Mouse (Mus musculus): ENCODE data around the gene Pam16.

Gene Pam16

DNA sequence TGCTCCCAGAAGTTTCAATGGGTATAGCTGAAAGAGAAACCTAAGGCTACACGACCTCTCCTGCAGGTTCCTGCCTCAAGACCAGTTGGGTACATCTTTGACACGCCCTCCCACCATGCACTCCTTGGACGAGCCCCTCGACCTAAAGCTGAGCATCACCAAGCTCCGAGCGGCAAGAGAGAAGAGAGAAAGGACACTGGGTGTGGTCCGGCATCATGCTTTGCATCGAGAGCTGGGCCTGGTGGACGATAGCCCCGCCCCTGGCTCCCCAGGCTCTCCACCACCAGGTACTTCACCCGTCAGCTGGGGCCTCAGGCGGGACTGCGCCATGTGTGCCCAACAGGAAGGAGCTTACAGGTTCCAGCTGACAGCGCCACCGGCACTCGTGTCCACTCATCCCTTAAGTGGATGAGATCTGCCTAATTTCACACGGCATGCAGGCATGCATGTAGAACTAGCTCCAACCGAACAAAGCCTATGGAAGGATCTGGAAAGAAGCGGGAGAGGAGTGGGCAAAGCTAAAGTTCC, 16.2 kb downstream of the Pam16 start:
- no peak for DNase-seq (ENCODE audit: low read depth)

GRCm38 (mm10) chr16:4607818-4608531, 16.8 kb downstream of the Pam16 start:
- no peak for DNase-seq (ENCODE audit: low read depth)

GRCm38 (mm10) chr16:4606431-4607084, 18.2 kb downstream of the Pam16 start:
- no peak for DNase-seq (ENCODE audit: low read depth)

DNA sequence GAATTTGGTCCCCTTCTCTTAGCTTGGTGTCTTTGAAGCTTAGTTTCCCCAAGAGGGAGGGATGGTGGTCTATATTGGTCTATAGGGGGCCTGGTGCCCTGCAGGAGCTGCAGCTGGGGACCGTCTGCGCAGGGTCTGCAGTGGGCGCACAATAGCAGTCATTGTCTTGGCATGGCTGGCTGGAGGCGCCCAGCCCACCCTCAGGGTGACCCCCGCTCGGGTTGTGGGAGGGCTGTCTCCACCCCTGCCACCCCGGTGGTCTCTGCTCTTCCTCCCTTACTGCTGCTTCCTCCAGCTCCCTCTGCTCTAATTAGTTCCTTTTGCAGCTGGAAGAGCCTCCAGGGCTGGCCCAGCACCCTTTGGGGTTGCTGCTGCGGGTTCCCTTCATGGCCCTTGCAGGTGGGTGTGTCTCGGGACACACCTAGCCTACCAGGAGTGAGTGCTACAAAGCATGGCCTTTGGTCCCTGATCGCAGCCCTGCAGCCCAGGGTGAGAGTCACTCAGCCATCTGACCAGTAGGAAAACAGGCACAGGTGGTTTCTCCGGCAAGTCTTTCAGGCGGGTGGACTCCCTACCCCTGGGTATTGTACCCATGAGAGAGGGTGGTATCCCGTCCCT, 19.2 kb downstream of the Pam16 start:
- DNase-seq (ENCODE audit: low read depth), result no peak

DNA sequence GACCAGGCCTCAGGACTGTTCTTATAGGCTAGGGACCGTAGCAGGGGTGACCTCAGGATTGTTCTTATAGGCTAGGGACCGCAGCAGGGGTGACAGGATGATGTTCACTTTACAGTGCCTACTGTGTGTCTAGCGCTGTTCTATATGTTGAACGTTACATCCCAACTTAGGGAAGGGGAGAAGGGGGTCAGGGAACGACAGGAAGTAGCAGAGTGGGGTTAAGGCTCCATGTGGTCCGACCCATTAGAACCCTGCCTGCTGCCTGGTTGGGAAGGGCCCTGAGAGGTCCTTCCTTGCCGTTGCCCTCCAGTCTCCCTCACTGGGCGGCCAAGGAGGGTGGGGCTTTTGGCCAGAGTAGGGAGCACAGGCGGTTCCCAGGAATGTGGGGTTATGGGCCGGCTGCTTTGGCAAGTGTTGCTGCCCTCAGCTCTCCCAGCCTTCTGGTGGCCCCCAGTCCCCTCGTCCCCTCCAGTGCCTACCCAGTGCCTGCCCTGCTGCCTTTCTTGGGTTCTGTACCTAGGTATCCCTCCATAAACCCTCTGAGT, 20.4 kb downstream of the Pam16 start:
- no peak for DNase-seq (ENCODE audit: low read depth)

DNA sequence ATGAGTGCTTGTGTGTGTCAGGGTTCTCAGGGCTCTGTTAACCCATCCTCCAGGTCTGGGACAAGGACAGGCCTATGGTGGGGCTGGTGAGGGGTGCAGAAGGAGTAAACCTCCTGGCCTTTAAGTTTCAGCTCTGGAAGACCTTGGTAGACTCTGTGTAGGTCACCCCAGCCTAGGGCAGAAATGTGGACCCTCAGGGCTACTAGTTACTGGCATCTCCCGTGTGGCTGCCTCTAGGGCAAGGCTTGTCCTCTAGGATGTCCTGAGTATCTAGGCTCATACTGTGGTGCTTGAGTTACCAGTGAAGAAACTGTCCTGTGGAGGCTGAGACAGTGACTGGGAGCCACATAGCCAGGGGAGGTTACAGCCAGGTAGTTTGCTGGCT, 21.3 kb downstream of the Pam16 start:
- DNase-seq (ENCODE audit: low read depth), result no peak

DNA sequence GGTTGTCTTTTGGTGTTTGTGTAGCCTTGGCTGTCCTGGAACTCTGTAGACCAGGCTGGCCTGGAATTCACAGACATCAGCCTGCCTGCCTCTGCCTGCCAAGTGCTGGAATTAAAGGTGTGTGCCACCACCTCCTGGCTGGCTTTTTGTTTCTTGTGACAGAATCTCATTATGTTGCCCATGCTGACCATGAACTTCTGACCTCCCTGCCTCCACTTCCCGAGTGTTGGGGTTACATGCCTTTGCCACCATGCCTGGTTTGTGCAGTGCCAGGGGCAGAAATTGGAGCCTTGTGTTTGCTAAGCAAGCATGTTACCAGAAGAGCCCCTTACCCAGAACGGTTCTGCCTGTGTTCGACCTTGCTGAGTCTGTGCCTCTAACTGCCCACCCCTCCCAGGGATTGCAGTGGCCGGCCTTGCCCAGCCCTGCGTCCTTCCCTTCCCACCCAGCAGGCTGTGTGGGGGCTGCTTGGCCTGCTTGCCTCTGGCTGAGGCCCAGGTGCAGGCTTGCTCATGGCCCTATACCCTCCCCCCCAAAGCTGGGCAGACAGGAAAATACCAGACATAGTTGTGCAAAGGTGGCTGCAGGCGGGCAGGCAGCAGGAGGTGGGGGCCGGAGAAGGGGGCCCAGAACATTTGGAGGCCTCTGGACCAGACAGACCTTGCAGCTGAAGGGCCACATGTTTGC, 21.9 kb downstream of the Pam16 start:
- DNase-seq (ENCODE audit: low read depth), result no peak

DNA sequence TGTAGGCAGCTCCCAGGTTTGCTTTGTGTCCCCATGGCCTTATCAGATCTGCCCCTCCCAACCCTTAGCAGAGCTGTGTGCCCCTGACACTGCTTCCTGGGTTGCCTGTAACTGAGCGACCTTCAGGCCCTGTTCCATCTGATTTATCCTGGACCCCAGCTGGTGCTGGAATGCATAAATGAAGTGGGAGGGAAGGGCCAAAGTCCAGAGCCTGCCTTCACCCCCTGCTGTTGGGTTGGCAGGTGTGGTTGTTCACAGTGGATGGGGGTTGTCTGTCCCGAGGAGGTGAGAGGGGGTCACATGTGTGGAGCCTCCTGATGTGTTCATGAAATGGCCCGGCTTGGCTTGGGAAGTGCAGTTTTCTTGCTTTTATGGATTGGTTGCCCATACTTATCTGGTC, 22.6 kb downstream of the Pam16 start:
- no peak for DNase-seq (ENCODE audit: low read depth)

- DNase-seq (ENCODE audit: low read depth), result no peak
Measured at GRCm38 (mm10) chr16:4600701-4601310, 24.0 kb downstream of the Pam16 start.

DNA sequence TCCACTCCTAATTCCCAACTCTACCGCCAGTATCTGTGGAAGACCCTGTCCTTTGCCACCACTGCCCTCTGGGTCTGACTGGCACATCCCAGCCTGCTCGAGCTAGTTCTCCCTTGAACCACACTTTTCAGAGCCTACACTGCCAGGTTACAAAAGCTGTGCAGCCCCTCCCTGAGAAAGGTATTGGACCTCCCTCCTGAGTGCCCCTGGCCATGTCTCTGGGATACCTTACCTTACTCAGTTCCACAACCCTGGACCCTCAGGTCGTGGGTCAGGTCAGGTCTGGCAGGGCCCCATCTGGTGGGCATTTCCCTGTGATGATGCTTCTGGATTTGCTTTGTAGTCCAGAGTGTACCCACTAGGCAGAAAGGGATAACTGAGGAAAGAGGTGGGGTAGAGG, 25.2 kb downstream of the Pam16 start:
- DNase-seq (ENCODE audit: low read depth), result no peak

GRCm38 (mm10) chr16:4598891-4599543, 25.8 kb downstream of the Pam16 start:
- DNase-seq (ENCODE audit: low read depth), result no peak

DNA sequence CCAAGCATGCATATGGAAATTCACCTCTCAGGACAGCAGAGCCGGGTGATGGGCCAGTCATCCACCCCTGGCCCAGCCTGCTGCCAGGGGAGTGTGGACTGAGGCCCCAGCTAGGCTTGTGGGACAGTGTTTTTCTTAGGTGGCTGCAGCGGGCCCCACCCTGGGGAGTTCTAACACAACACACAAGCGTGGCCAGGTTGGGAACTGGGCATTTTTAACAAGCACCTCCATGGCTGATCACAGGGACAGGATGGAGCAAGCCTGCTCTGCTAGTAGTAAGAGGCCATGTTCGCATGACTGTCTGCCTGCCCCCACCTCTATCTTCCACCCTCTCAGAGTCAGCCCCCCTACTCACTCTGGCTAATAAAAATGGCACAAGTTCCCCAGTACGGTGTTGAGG, 26.7 kb downstream of the Pam16 start:
- DNase-seq (ENCODE audit: low read depth), result no peak

DNA sequence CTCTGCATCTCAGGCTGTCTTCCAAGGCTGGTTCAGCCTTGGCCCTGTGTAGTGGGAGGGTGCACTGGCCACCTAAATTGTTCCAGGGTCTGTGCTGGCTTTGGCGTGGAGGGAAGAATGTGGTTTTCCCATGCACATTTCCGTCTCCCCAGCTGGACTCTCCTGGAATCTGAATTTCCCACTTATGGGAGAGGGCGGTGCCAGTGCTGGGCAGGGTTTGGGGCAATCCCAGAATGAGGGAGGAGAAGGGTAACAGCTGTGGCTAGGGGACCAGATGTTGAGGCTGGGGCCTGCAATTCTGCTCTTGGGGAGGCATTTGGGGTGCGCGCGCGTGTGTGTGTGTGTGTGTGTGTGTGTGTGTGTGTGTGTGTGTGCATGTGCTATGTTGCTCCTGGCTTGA, 27.5 kb downstream of the Pam16 start:
- no peak for DNase-seq (ENCODE audit: low read depth)

DNA sequence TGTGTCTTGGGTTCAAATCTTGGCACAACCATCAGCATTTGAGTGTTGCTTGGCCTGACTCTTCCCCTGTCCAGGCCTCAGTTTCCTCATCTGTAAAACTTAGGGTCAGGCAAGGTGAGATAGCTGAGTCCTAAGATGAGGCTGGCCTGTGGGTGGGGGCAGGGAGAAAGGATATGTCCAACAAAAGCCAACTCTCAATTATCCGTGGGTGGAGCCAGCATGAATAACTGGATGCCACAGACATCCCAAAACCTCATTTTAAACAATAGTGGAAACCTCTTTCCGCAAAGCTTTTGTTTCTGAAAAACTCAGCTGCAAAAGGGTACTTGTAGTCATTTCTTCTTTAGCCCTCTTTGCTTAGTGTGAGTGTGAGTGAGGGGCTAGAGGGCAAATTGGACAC, 28.0 kb downstream of the Pam16 start:
- no peak for DNase-seq (ENCODE audit: low read depth)

DNA sequence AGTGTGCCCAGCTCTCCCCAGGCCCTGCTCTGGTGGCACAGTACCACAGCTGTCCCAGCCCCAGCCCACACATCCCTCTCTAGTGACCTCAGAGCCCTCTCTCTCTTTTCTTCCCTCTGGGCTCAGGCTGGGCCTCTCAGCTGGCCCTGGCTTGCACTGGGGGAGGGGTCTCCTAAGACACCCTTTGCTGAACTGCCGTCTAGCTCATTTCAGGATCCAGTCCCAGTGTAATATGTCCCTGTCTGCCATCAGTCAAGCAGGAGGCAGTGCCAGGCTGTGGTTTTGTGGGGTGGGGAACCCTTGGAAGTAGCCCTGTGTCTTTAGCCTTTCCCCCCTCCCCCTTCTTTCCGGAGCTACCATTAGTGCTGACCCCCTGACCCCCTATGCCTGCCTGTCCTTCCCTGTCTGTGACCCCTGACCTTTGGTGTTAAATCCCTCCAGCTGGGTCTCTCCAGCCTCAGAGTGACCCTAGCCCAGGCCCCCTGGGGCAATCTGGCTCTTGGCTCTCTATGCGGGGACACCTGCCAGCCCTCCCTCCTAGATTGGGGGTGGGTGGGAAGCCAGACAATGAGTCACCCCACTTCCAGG, 28.6 kb downstream of the Pam16 start:
- no peak for DNase-seq (ENCODE audit: low read depth)

- no peak for DNase-seq (ENCODE audit: low read depth)
Measured at GRCm38 (mm10) chr16:4595527-4595963, 29.2 kb downstream of the Pam16 start.

GRCm38 (mm10) chr16:4594814-4595526, 29.8 kb downstream of the Pam16 start:
- no peak for DNase-seq (ENCODE audit: low read depth)

- DNase-seq (ENCODE audit: low read depth), result no peak
Measured at GRCm38 (mm10) chr16:4593971-4594813, 30.6 kb downstream of the Pam16 start, which contains the start of gene Glis2. TSS of gene Glis2 (plus strand) at chr16:4594713.

All from fibroblast of lung, adult 2 months (primary cell).